Mouse (Mus musculus) thymus, adult 2 months (tissue): ENCODE data around the gene Cobll1.

ENCODE experiments used
- CTCF ChIP-seq: fragments of 200-500 bp; IDR thresholded peaks from 2 replicates; pipeline ENCODE4 v1.5.1; 2012; ENCODE audit warnings: mild to moderate bottlenecking, control low read depth, low read length, moderate library complexity, borderline replicate concordance; ENCODE audit not compliant: control insufficient read depth, poor library complexity, insufficient read depth; ENCODE audit errors: extremely low read depth
- POLR2A ChIP-seq: fragments of 200-500 bp; IDR thresholded peaks from 2 replicates; pipeline ENCODE4 v1.6.1; 2012; ENCODE audit warnings: mild to moderate bottlenecking, low read length, control low read depth, moderate library complexity; ENCODE audit not compliant: control insufficient read depth, poor library complexity, insufficient read depth; ENCODE audit errors: extremely low read depth

GRCm38 (mm10) chr2:65157325-65157724 lies 81.9 kb downstream of the Cobll1 start:
- TF ChIP-seq POLR2A (no peak), CTCF (no peak)
